Comparison of ENCODE assay signal across 23 mouse cellular contexts in the genomic region with DNA sequence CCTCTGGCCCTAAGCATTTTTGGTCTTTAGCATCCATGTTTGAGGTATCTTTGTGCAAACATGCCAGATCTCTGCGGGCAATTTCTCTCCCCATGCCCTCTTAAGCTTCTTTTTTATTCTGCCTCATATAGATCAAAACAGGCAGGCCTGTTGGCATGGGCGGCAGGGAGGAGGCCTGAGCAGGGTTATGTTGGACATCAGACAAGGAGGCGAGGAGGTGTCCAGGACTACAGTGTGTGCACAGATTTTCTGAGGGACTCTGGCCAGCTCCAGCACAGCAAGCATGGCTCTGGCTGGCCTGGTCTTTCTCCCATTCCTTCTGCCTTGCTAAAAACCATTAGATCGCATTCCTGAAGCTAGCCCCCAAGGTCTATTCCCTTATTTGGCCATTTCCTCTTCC. TPM values are rescaled to one million over a fixed set of nuclear protein-coding genes. Genes with fewer than 3 reads are reported as not detected.
DNase-seq lines count a peak whose midpoint lies in the region; ATAC-seq and TF ChIP-seq lines count a peak whose summit lies in the region.
"Had no signal": no experiment of that assay in that cellular context is flagged by ENCODE, and none has a peak within 500 bp of the region (broad histone marks: within the 10 kb centered on the region; RNA-seq: fewer than 3 reads in every experiment).

No protein-coding gene starts in this region.

- H3K36me3 ChIP-seq in hindbrain, postnatal 0 days (ENCODE audit: insufficient read depth, low read length), result no peaks in the 10 kb centered on the region
- no peaks in the 10 kb centered on the region for H3K36me3 ChIP-seq in hindbrain, embryonic 13.5 days
- no peaks in the 10 kb centered on the region for H3K36me3 ChIP-seq in intestine, embryonic 15.5 days
- H3K36me3 ChIP-seq: forebrain, embryonic 12.5 days; limb, embryonic 12.5 days; midbrain, embryonic 10.5 days had no signal

- H3K4me1 ChIP-seq in hindbrain, postnatal 0 days (ENCODE audit: insufficient read depth, low read length), result peaks cover 18% of the 10 kb centered on the region; the same call in 1 of the 2 replicates
- H3K4me1 ChIP-seq in hindbrain, embryonic 13.5 days (replicated peaks), result peaks cover 37% of the 10 kb centered on the region
- peaks cover 14% of the 10 kb centered on the region for H3K4me1 ChIP-seq in intestine, embryonic 15.5 days (replicated peaks)

- no peaks in the 10 kb centered on the region for H3K9me3 ChIP-seq in hindbrain, postnatal 0 days (ENCODE audit: low read length)
- H3K9me3 ChIP-seq in hindbrain, embryonic 13.5 days, result no peaks in the 10 kb centered on the region
- no peaks in the 10 kb centered on the region for H3K9me3 ChIP-seq in intestine, embryonic 15.5 days
- H3K9me3 ChIP-seq: forebrain, embryonic 12.5 days had no signal

- H3K27ac ChIP-seq in hindbrain, postnatal 0 days, result peak overlapping the region; percentile 59
- no peak overlapping the region for H3K27ac ChIP-seq in hindbrain, embryonic 13.5 days
- no peak overlapping the region for H3K27ac ChIP-seq in intestine, embryonic 15.5 days
- H3K27ac ChIP-seq: forebrain, embryonic 12.5 days; limb, embryonic 12.5 days; midbrain, embryonic 10.5 days had no signal

- DNase-seq in hindbrain, postnatal 0 days (ENCODE audit: low spot score), result peak; percentile 44
- peak; percentile 68 for DNase-seq in NIH3T3 (ENCODE audit: low read depth)
- DNase-seq in brain, embryonic 14.5 days (ENCODE audit: low read depth), result peak; percentile 35
- DNase-seq in cerebellum, adult 9-11 months, result peak; percentile 90
- DNase-seq in layer of hippocampus, postnatal 36 days, result no peak
- DNase-seq: gastrocnemius, postnatal 25 days; heart, postnatal 10 days; lung, postnatal 36 days; right cerebral cortex, postnatal 4 days; thymus, adult 18-20 months had no signal

- H3K27me3 ChIP-seq in hindbrain, postnatal 0 days (ENCODE audit: insufficient read depth, low read length), result no peaks in the 10 kb centered on the region
- no peaks in the 10 kb centered on the region for H3K27me3 ChIP-seq in hindbrain, embryonic 13.5 days
- no peaks in the 10 kb centered on the region for H3K27me3 ChIP-seq in intestine, embryonic 15.5 days (replicated peaks)
- H3K27me3 ChIP-seq: forebrain, embryonic 12.5 days; limb, embryonic 12.5 days; Patski had no signal

- H3K4me3 ChIP-seq in hindbrain, postnatal 0 days (ENCODE audit: low read length), result no peak overlapping the region
- H3K4me3 ChIP-seq in hindbrain, embryonic 13.5 days, result no peak overlapping the region
- H3K4me3 ChIP-seq in intestine, embryonic 15.5 days (replicated peaks), result no peak overlapping the region
- H3K4me3 ChIP-seq: forebrain, embryonic 12.5 days; limb, embryonic 12.5 days; midbrain, embryonic 10.5 days had no signal

- no peak overlapping the region for H3K4me2 ChIP-seq in hindbrain, postnatal 0 days (ENCODE audit: low read depth, low read length)
- H3K4me2 ChIP-seq in hindbrain, embryonic 13.5 days, result no peak overlapping the region
- H3K4me2 ChIP-seq in intestine, embryonic 15.5 days (replicated peaks), result no peak overlapping the region
- H3K4me2 ChIP-seq: forebrain, embryonic 12.5 days; limb, embryonic 12.5 days had no signal

- TF ChIP-seq CTCF in hindbrain, postnatal 0 days (IDR thresholded peaks at IDR 0.05; ENCODE audit: low read depth), result no peak
- no peak for TF ChIP-seq CTCF in brain, embryonic 14.5 days (IDR thresholded peaks at IDR 0.05; ENCODE audit: borderline replicate concordance, extremely low read depth, insufficient read depth, insufficient read length)

- ATAC-seq in hindbrain, postnatal 0 days, result no peak
- ATAC-seq in hindbrain, embryonic 13.5 days (ENCODE audit: low FRiP score), result no peak
- ATAC-seq in intestine, embryonic 15.5 days, result no peak
- ATAC-seq: activated CD4-positive, CD25-positive, alpha-beta regulatory T cell, adult 4 months; inflammation-experienced regulatory T-cells, adult 6 months; Patski had no signal

- H3K9ac ChIP-seq in hindbrain, postnatal 0 days (replicated peaks; ENCODE audit: low read length), result no peak overlapping the region
- no peak overlapping the region for H3K9ac ChIP-seq in hindbrain, embryonic 13.5 days
- no peak overlapping the region for H3K9ac ChIP-seq in intestine, embryonic 15.5 days
- H3K9ac ChIP-seq: forebrain, embryonic 12.5 days; limb, embryonic 12.5 days had no signal

- 56% methylated on average over 4 of the region's 4 CpGs for WGBS in hindbrain, postnatal 0 days
- 81% methylated on average over 4 of the region's 4 CpGs for WGBS in hindbrain, embryonic 13.5 days
- WGBS in intestine, embryonic 15.5 days, result 59% methylated on average over 4 of the region's 4 CpGs

- TF ChIP-seq POLR2A in brain, embryonic 14.5 days (IDR thresholded peaks at IDR 0.05; ENCODE audit: borderline replicate concordance, extremely low read depth, insufficient read depth, insufficient read length, poor library complexity, severe bottlenecking), result no peak

RNA-seq across cellular contexts. Expression of a gene that starts 5.0 kb away (rescaled TPM):
- total RNA-seq in hindbrain, postnatal 0 days (2014; rRNA removed), result 0.31 and 0.50 TPM in 2 replicates
- polyA plus RNA-seq in hindbrain, postnatal 0 days (2015; fragmentation: Nextera tagmentation; extraction: Ambion mirVana), result 1.0 and 1.6 TPM in 2 replicates
- 0.93 and 1.5 TPM in 2 replicates for polyA plus RNA-seq in hindbrain, embryonic 13.5 days (2015; fragmentation: Nextera tagmentation; extraction: Ambion mirVana)
- 1.4 TPM in 2 replicates for polyA plus RNA-seq in brain, embryonic 14.5 days (2012; rRNA removed)
- under 1 TPM; 0.30 to 0.73 TPM for total RNA-seq in layer of hippocampus, postnatal 36 days (2021)
- 0.11 and 0.36 TPM in 2 replicates for polyA plus RNA-seq in intestine, embryonic 15.5 days (2015; fragmentation: Nextera tagmentation; extraction: Ambion mirVana)
- total RNA-seq: gastrocnemius, postnatal 25 days; heart, adult 8-10 months; heart, postnatal 10 days; layer of hippocampus, postnatal 25 days; neutrophil, adult 5-6 weeks had no signal
- polyA plus RNA-seq: activated CD4-positive, CD25-positive, alpha-beta regulatory T cell, adult 4 months; inflammation-experienced regulatory T-cells, adult 6 months; large intestine, adult 2 months; liver, embryonic 16.5 days had no signal

RNA-seq across cellular contexts. Expression of a gene that starts 32.9 kb away (rescaled TPM):
- 9.3 and 11.3 TPM in 2 replicates for total RNA-seq in hindbrain, postnatal 0 days (2014; rRNA removed)
- polyA plus RNA-seq in hindbrain, postnatal 0 days (2015; fragmentation: Nextera tagmentation; extraction: Ambion mirVana), result 8.3 and 9.1 TPM in 2 replicates
- polyA plus RNA-seq in hindbrain, embryonic 13.5 days (2015; fragmentation: Nextera tagmentation; extraction: Ambion mirVana), result 2.1 and 2.5 TPM in 2 replicates
- polyA plus RNA-seq in brain, embryonic 14.5 days (2012; rRNA removed), result 2.0 and 3.5 TPM in 2 replicates
- 1 to 10 TPM; 2.8 to 3.2 TPM for total RNA-seq in layer of hippocampus, postnatal 36 days (2021)
- polyA plus RNA-seq in intestine, embryonic 15.5 days (2015; fragmentation: Nextera tagmentation; extraction: Ambion mirVana), result 2.2 and 2.4 TPM in 2 replicates
- total RNA-seq: neutrophil, adult 5-6 weeks had no signal

Comparison
In these comparisons a context has a peak if more than half of its experiments do, and no peak if none do; other contexts are left out.
1. DNase-seq: peak in hindbrain, postnatal 0 days (single experiment), NIH3T3 (single experiment), brain, embryonic 14.5 days (single experiment) and cerebellum, adult 9-11 months (single experiment); none in layer of hippocampus, postnatal 36 days (0 of 2).